Mouse (Mus musculus): ENCODE data around the gene Helb.

Gene Helb

DNA sequence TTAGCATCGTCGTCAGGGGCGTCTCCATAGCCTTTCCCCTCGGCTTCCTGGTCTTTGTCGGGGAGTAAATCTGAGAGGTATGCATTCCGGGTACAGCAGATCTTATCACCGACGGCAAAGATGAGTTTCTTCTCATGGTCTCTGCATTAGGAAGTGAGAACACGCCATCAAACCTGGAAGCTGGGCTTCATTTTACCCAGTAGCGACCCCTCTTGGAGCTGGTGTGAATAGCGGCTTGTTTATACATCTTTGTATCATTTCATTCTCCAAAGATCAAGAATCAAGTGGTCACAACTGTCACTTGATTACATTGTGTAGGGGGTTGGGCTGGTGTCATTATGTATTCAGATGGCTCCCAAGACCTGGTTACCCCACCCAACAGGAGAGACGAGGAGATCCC, 20.2 kb downstream of the Helb start:
- no peak for DNase-seq (ENCODE audit: low spot score)

DNA sequence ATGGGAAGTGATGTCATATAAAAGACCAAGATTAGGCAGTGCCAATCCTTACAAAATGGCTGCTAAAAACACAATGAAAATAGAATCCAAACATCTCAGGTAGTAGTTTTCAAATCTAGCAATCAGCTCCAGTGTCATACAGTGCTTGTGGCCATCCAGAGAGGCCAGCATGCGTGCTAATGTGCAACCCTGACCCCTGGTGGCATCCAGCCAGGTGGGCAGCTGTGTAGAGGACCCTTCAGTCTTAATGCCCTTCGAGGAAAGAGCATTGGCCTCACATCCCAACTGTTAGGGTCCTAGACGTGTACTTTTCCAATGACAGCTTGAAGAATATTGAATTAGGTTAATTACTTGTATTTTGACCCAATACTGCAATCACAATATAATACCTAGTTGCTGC, 34.9 kb downstream of the Helb start:
- DNase-seq (ENCODE audit: low spot score) = no peak

DNA sequence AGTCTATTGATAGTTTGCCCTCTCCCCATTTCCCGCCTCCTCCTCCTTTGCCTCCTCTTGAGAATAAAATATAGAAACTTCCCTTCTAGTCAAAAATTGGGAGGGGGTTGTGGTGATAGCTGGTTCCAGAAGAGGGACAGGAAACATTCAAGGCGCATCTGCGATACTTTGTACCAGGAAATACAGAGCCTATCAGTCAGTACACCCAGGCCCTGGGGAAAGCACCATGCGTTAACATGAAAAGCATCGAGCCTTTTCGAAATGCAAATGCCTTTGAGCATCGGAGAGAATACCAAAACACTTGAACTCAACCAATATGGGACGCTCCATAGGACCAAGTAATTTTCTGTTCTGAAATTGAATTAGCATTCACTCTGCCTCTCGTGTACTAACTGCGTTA, 46.5 kb downstream of the Helb start:
- no peak for DNase-seq (ENCODE audit: low spot score)

DNA sequence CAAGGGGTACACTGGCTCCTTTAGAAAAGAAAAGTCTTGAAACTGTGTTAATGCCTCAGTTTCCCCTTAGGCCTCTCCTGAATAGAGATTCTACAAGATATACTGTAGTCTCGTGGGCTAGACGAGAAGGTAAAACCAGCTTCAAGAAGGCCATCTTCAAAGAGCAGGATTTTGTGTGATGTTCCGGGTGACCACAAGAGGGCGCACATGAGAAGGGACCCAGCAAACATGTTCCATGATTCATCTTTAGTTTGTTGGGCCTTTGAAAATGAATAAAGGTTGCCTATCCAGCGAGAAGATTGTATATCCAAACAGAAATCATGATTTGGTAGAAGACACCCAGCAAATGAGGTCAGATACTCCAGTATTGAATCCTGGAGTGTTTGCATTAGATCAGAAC, 48.4 kb downstream of the Helb start:
- DNase-seq (ENCODE audit: low spot score) = peak; percentile 75

DNA sequence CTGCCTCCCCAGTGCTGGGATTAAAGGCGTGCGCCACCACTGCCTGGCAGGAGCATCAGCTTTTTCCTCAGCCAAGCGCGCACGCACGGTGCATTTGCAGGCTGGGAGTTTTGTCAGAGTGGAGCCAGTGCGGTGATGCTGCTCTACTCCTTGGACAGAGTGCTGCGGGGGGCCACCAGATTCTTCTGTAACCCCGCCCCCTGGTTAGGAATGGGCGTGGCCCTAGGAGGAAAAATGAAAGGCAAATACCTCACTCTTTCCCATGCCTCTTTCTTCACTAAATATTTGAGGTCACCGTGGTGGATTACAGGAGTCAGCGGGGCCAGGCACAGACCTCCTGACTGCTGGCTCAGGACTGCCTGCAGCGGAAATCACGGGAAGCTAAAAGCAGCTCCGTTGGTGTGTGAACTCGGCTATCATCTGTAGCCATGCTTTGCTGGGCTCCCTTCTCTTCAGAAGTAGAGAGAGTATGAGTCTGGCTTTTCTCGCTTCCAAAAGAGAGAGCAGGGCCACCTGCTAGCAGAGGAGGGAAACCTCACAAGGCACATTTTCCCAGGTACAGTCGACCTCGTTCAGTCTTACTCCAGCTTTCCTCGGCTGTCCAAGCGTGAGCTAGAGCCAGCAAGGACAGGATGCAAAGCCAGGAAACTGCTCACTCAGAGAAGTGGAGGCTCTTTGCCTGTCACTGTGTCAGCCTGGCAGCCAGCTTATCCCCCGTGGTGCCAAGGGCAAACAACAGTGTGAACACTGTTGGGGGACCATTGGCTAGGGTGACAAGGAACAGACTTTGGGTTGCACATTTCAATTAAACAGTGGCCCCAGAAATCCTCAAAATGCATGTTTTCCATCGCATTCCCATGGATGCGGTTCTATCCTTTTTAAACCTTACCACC, 51.3 kb downstream of the Helb start:
- no peak for DNase-seq (ENCODE audit: low spot score)

DNA sequence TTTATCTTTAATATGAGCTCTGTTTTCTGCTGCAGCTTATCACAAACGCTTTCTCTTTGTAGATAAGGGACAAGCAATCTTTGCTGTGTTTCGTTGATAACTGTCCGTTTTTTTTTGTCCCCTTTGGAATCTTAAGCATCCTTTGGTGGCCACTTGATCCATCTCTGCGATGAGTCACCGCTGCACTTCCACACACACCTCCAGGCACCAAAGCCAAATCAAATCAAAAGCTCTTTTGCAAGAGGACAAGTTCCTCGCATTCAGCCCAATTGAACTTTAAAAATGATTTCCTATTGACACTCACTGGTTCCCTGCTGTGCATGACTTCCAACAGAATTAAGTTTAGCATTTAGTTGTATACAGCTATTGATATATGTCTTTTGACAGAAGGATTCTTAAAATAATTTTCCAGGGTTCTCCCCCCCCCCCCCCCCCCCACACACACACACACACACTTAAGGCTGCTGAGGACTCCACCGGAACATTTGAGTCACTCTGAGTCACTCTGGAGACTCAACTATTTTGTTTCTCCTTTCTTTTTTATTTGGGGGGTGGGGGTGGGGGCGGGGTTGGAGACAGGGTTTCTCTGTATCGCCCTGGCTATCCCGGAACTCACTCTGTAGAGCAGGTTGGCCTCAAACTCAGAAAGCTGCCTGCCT, 52.1 kb downstream of the Helb start:
- DNase-seq (ENCODE audit: low spot score) = no peak

DNA sequence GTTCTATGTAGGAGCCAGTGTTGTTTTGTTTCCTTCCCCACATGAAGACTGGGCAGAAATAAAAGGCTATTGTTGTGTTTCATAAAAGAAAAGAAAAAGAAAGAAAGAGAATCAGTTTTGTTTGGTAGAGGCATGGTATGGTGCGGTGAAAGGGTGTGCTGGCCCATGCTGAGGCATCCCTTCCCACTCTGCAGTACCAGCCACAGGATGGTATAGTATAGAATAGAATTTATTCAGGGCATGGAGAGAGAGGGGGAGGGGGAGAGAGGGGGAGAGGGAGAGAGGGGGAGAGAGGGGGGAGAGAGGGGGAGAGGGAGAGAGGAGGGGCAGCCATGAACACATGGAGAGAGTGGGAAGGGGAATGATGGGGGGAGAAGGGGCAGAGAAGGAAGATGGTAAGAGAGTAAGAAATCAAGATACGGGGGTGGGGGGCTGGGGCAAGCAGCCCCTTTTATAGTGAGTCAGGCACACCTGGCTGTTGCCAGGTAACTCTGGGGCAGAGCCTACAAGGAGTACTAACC, 68.0 kb downstream of the Helb start:
- DNase-seq (ENCODE audit: low spot score) = no peak

DNA sequence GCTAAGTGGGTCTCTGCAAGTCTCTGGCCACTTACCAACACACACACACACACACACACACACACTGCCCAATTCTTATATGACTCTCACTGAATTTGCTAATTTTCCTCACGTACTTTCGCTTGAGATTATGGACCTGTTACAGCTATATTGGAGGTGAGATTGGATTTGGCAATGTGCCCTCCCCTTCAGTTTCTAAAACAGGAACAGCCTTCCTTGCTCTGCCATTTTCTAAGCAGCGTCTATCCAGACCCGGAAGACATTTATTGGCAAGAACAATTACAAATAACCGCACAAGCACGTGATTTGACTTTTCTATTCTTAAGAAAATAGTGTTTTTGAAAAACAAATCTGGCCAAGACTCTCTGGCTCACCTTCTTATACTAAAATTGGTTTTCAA, 68.5 kb downstream of the Helb start:
- no peak for DNase-seq (ENCODE audit: low spot score)

DNA sequence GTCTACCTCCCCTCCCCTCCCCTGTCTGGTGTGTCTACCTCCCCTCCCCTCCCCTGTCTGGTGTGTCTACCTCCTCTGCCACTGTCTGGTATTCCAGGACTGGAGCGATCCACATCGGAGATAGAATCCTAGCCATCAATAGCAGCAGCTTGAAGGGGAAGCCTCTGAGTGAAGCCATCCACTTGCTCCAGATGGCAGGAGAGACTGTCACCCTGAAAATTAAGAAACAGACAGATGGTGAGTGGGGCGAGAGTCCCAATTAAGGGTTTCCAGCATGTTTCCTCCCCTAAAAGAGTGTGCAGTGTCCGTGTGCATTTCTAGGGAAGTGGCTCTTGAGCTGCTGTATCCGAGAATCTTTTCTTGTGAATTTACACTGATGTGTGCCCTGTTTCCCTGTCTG, 74.6 kb downstream of the Helb start:
- no peak for DNase-seq (ENCODE audit: low spot score)

DNA sequence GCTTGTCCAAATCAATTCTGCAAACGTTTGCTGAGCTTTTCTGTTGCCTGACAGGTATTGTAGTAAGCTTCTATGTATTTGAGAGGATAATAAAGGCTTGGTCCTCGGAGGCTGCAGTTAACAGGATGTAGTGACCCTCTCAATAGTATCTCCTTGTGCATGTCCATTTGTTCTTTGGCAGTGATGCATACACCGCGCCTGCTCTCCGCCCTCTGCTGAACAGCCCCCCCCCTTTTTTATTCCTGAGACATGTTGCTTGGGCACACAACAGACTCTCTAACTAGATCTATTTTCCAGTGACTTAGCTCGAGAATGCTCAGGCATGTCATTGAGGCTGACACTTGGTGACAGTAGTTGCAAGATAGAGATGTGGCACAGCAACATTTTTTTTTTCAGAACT, 77.0 kb downstream of the Helb start:
- no peak for DNase-seq (ENCODE audit: low spot score)

DNA sequence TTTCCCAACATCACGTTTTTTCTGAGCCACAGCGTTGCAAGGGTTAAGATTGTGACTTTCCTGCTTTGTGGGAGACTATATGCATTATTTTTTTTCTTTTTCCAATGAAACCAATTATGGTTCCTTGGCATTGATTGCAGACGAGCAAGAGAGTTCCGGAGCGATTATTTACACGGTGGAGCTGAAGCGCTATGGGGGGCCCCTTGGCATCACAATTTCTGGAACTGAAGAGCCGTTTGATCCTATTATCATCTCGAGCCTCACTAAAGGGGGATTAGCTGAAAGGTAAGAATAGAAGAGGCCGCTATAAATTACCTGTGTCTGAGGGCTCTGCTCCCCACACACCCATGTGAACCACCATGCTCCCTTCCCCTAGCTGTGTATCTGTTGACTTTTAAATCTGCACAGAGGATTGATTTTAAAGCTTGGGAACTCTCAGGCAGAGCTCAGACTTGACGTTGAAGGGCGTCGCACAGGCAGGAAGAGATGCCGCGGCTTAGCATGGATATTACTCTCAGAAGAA, 77.5 kb downstream of the Helb start:
- no peak for DNase-seq (ENCODE audit: low spot score)

DNA sequence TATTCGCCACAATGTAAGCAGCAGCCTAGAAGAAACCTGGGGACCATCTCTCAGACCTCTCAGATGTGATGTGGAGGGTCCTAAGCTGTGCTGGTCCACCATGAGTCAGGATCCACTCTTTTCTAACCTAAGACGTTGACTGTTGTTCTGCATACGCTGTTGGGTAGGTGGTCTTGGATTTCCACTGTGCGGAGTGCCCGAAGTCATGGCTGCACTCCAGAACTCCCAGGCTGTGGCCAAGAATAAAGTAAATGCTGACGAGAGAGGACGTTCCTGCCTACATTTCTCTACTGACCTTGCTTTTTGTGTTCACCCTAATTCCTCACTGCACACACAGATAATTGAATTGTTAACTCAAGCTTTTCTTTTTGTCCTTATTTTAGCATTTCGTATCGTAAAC, 78.9 kb downstream of the Helb start:
- DNase-seq (ENCODE audit: low spot score) = no peak
